Mouse (Mus musculus) cerebellum, postnatal 10 days (tissue): ENCODE results near the gene Rab43.

Source experiments
- DNase-seq, 2 experiments: peaks; one replicate each; pipeline ENCODE4 v3.0.0; 2021; ENCODE audit warnings: mixed read lengths in 2 of 2

Gene Rab43

DNA sequence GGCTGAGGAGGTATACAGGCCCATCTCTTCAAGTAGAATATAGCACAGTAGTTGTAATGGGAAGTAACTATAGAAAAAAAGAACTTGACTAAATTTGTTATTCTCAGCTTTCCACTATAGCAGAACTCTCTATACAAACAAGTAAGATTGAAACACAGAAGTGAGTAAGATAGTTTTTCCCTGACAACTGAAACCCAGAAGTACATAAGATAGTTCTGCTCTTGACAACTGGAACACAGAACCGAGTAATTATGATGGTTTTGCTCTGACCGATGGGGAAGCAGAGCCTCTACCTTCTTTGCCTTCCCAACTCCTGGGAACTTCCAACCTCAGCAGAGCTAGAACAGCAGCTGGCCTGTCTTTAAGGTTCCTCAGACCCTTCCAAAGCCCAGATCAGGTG, 2.8 kb downstream of the Rab43 start:
- DNase-seq, result no peak

DNA sequence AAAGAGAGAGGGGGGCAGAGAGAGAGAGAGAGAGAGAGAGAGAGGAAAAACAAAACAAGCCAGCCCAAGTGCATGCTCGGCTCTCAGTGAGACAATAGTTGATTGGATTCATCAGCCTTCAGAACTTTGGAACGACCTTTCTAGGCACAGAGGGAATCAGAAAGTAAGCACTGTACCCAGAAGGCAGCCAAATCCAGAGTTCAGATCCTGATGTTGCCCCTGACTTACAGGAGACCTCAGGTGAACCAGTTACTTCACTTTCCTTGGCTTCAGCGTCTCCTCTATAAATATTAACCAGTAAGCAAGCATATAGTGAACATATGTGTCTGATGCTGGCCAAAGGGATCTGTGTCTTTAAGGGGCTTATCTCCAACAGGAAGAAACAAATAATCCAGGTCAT, 3.4 kb downstream of the Rab43 start:
- no peak for DNase-seq

- no peak for DNase-seq
Measured at GRCm38 (mm10) chr6:87807735-87808440, 4.1 kb downstream of the Rab43 start.

GRCm38 (mm10) chr6:87806857-87807256, 5.1 kb downstream of the Rab43 start:
- no peak for DNase-seq

DNA sequence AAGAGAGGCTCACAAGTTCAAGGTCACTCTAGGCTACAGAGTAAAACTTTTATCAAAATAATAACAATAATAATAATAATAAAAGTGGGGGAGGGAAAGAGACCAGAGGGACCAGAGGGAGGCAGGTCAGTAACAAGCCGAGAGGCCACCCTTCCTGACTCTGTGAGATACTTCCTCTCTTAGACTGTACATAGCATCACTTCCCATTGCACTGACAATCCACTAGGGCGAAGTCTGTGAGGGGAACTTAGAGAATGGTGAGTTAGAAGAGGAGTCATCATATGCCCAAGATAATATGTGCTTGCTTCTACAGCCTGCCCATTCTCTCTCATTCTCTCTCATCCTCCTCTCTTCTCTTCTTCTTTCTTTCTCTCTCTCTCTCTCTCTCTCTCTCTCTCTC, 5.9 kb downstream of the Rab43 start:
- DNase-seq, result no peak

DNA sequence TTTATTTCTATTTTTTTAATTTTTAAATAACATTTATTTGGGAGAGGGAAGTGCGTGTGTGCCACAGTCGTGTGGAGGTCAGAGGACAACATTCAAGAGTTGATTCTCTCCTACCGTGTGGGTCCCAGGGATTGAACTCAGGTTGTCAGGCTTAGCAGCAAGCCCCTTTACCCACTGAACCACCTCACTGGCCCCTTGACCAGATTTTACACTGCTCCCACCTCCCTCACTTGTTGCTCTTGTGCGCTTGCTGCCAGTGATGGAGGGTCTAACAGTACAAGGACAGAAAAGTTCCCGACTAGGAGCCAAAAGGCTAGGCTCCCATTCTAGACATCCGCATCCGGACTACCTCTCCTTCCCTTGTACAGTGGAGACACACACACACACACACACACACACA, 6.5 kb downstream of the Rab43 start:
- no peak for DNase-seq

- DNase-seq, result no peak
Measured at GRCm38 (mm10) chr6:87804886-87805285, 7.1 kb downstream of the Rab43 start.

- DNase-seq, result no peak
Measured at GRCm38 (mm10) chr6:87804036-87804435, 7.9 kb downstream of the Rab43 start.

- DNase-seq, result no peak
Measured at GRCm38 (mm10) chr6:87802462-87802861, 9.5 kb downstream of the Rab43 start.

GRCm38 (mm10) chr6:87799576-87799975, 12.4 kb downstream of the Rab43 start:
- no peak for DNase-seq

GRCm38 (mm10) chr6:87797321-87797720, 14.6 kb downstream of the Rab43 start:
- DNase-seq, result no peak

GRCm38 (mm10) chr6:87796251-87796880, 15.6 kb downstream of the Rab43 start:
- peak in 1 of 2 experiments; percentile 30 for DNase-seq

- DNase-seq, result peak; percentile 67
Measured at GRCm38 (mm10) chr6:87795385-87796150, 16.4 kb downstream of the Rab43 start.

DNA sequence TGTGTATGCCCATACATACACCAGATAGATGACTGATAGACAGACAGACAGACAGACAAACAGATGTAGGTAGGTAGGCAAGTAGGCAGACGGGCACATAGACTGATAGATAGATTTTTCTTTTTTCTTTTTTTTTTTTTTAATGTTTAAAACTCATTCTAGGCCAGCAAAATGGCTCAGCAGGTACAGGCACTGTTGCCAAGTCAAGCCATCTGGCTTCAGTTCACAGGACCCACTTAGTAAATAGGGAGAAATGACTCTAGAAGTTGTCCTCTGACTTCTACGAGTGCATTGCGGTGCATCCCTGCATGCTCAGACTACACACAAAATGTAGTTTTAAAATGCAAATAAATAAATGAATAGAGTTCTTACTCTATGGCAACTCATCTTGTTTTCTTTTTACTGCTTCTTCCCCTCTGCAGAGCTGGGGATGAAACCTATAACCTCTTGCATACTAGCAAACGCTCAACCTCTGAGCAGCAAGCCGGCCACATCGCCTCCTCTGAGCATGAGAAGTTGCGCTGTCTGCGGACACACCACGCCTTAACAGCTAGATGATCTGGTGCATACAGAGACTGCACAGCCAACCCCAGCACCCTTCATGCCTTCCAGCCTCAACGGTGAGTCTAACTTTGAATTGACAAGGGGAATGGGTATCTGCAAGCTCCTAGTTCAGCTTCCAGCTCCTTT, 18.0 kb downstream of the Rab43 start:
- peak; percentile 85 to 88 for DNase-seq

- no peak for DNase-seq
Measured at GRCm38 (mm10) chr6:87791826-87792225, 20.1 kb downstream of the Rab43 start.

DNA sequence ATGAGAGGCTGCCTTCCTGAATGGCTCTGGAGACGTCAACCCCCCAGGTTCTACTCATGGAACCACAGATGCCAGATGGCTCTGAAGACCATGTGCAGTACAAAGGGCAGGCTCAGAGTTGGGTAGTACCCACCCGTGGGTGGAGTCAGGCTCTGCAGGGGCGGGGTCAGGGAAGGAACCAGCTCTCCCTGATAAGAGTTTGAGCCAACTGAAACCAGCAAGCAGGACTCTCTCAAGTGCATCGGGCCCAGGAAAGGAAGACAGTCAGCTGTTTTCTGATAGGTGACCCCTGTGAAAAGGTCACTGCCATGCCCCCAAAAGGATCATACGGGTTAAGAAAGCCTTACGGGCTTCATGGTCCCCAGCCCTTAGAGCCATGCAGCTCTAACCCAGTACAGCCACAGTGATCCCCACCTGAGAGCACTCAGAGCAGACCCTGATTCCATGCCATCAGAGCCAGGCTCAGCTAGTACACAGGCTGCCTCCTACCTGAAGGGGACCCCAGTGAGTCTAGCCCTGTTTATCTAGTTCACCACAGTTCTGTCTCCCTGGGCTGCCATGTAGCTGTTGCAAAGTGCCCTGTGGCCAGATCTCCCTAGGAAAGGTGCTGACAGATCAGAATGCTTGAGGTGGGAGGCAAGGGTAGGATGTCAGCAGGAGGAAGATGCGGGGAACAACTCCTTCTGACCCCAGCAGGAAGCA, 21.0 kb downstream of the Rab43 start:
- DNase-seq, result no peak

GRCm38 (mm10) chr6:87789791-87790190, 22.2 kb downstream of the Rab43 start:
- no peak for DNase-seq

GRCm38 (mm10) chr6:87788896-87789587, 22.9 kb downstream of the Rab43 start:
- DNase-seq, result peak; percentile 57 to 59

DNA sequence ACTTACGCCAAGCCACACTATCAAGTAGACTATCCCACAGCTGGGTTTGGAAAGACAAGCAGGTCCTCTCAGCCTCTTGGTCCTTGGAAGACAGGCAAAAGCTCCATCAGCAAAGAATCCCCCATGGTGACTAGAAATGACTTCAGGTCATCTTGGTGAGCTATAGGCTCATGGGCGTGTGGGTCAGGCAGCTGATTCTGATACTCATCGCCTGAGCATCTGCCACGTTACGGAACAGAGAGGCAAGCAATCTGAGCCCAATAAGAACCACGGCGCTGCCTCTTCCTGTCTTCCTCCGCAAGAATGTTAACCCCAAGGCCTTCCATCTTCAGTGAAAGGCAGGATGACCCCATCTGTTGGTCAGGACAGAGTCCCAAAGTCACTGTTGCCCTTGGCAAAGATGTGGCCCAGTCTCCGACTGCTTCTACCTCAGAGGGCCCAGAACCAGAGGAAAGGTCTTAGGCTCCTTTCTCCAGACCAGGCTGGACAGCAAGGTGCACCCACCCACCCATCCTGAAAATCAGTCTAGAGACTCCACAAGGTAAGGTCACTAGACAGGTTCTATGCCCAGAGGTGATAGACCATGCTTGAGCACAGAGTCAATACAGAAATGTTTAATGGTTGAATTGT, 23.6 kb downstream of the Rab43 start:
- no peak for DNase-seq

- peak in 1 of 2 experiments; percentile 37 for DNase-seq
Measured at GRCm38 (mm10) chr6:87787108-87787890, 24.7 kb downstream of the Rab43 start.

- DNase-seq, result peak in 1 of 2 experiments; percentile 34
Measured at GRCm38 (mm10) chr6:87786621-87787020, 25.3 kb downstream of the Rab43 start.
